Mouse (Mus musculus) limb, embryonic 14.5 days (tissue): ENCODE data around the gene Rab3a. TPM values are rescaled to one million over a fixed set of nuclear protein-coding genes. Genes with fewer than 3 reads are reported as not detected.

Experiments used
- ATAC-seq: fragments of 200-750 bp; cut with Nextera tagmentation; 2 replicates; pipeline ENCODE4 v1.8.0; 2017; ENCODE audit warnings: low read depth, moderate number of reproducible peaks, moderate TSS enrichment; ENCODE audit not compliant: low FRiP score
- DNase-seq: peaks from one replicate; pipeline ENCODE4 v3.0.0-alpha.2; 2015; ENCODE audit warnings: low spot score
- H3K27ac ChIP-seq: fragments of 300-500 bp; sonication (generic); replicated peaks from 2 replicates; pipeline ENCODE4 v1.5.1; 2014; ENCODE audit warnings: low read depth, mild to moderate bottlenecking, low read length, moderate library complexity, mixed read lengths
- H3K27me3 ChIP-seq: fragments of 300-500 bp; sonication (generic); 2 replicates; pipeline ENCODE4 v1.6.1; 2014; ENCODE audit warnings: low read length, mixed read lengths; ENCODE audit not compliant: control insufficient read depth, insufficient read depth
- H3K36me3 ChIP-seq: fragments of 300-500 bp; sonication (generic); 2 replicates; pipeline ENCODE4 v1.6.1; 2014; ENCODE audit warnings: mild to moderate bottlenecking, low read length, moderate library complexity, mixed read lengths; ENCODE audit not compliant: control insufficient read depth, insufficient read depth
- H3K4me1 ChIP-seq: fragments of 300-500 bp; sonication (generic); 2 replicates; pipeline ENCODE4 v1.6.1; 2014; ENCODE audit warnings: antibody characterized with exemption, low read length, mixed read lengths; ENCODE audit not compliant: control insufficient read depth, insufficient read depth
- H3K4me2 ChIP-seq: fragments of 300-500 bp; sonication (generic); replicated peaks from 2 replicates; pipeline ENCODE4 v1.6.1; 2014; ENCODE audit warnings: low read depth, mild to moderate bottlenecking, low read length, moderate library complexity; ENCODE audit not compliant: severe bottlenecking
- H3K4me3 ChIP-seq: fragments of 300-500 bp; sonication (generic); replicated peaks from 2 replicates; pipeline ENCODE4 v1.5.1; 2014; ENCODE audit warnings: low read length
- H3K9ac ChIP-seq: fragments of 300-500 bp; sonication (generic); 2 replicates; pipeline ENCODE4 v1.6.1; 2014; ENCODE audit warnings: mild to moderate bottlenecking, low read depth, low read length, moderate library complexity; ENCODE audit not compliant: severe bottlenecking
- H3K9me3 ChIP-seq: fragments of 300-500 bp; sonication (generic); 2 replicates; pipeline ENCODE4 v1.6.1; 2016; ENCODE audit warnings: low read length; ENCODE audit not compliant: control insufficient read depth
- POLR2A ChIP-seq: fragments of 200-500 bp; IDR thresholded peaks from 2 replicates; pipeline ENCODE4 v1.8.0; 2012; ENCODE audit warnings: inconsistent platforms, mild to moderate bottlenecking, moderate library complexity, borderline replicate concordance; ENCODE audit not compliant: insufficient read depth, insufficient read length; ENCODE audit errors: extremely low read depth
- WGBS: fragments of 180-500 bp; shearing (Covaris S2); extraction: QIAGEN DNeasy Blood & Tissue Kit; methylation state at CpG from one replicate; pipeline ENCODE4 v1.1.7; 2014; 5-methylcytosine and 5-hydroxymethylcytosine counted together
- polyA plus RNA-seq, 2 experiments: library from polyadenylated mRNA; depleted of rRNA in 1 of 2; stranded (reverse) in 1 of 2; unstranded in 1 of 2; fragments of >200 nt; fragmentation: Nextera tagmentation in 1 of 2; extraction: Ambion mirVana in 1 of 2; gene quantifications; 2 replicates each; pipeline versions ENCODE4 v1.2.1 to v1.2.3; 2012 to 2014

The Rab3a gene
- polyA plus RNA-seq, 2 experiments = 20.1 to 27.2 TPM

- peak; percentile 97 for ATAC-seq
- Histone ChIP-seq H3K9me3 (no peaks in the 10 kb centered on the region), H3K27me3 (no peaks in the 10 kb centered on the region), H3K27ac (0 out of 2 replicates have a peak within 1 kb of the TSS, but pooled peaks have one; percentile 33), H3K36me3 (peaks cover 23% of the 10 kb centered on the region), H3K4me2 (peak within 1 kb of the TSS; percentile 98), H3K4me3 (peak within 1 kb of the TSS; percentile 71), H3K4me1 (peaks cover 11% of the 10 kb centered on the region), H3K9ac (peak within 1 kb of the TSS; percentile 72)
- no peak for TF ChIP-seq POLR2A
- DNase-seq = peak; percentile 97
- WGBS = under 1% methylated on average over 54 of the region's 55 CpGs
Measured at GRCm38 (mm10) chr8:70760775-70761406, 6.4 kb downstream of the Rab3a start, which contains the start of gene Mpv17l2. Mpv17l2 (minus strand) TSS chr8:70760946.

GRCm38 (mm10) chr8:70762118-70762517 is 7.6 kb downstream of the Rab3a start:
- TF ChIP-seq POLR2A = no peak
- Histone ChIP-seq H3K27me3 (no peaks in the 10 kb centered on the region), H3K9me3 (no peaks in the 10 kb centered on the region), H3K4me3 (no peak overlapping the region), H3K27ac (no peak overlapping the region), H3K4me2 (no peak overlapping the region), H3K9ac (no peak overlapping the region), H3K4me1 (peaks cover 22% of the 10 kb centered on the region), H3K36me3 (peaks cover 12% of the 10 kb centered on the region)
- ATAC-seq = no peak
- DNase-seq = no peak
- whole genome bisulfite sequencing = 79% methylated on average over 1 of the region's 1 CpGs

GRCm38 (mm10) chr8:70763354-70763753 is 8.9 kb downstream of the Rab3a start:
- ATAC-seq = no peak
- Histone ChIP-seq H3K36me3 (peaks cover 3% of the 10 kb centered on the region; the same call in 1 of the 2 replicates), H3K9ac (no peak overlapping the region), H3K27ac (no peak overlapping the region), H3K4me2 (no peak overlapping the region), H3K4me3 (no peak overlapping the region), H3K27me3 (no peaks in the 10 kb centered on the region), H3K4me1 (peaks cover 22% of the 10 kb centered on the region), H3K9me3 (no peaks in the 10 kb centered on the region)
- no peak for TF ChIP-seq POLR2A
- no peak for DNase-seq
- WGBS = 6% methylated on average over 3 of the region's 3 CpGs

GRCm38 (mm10) chr8:70764026-70764425 is 9.5 kb downstream of the Rab3a start:
- no peak for TF ChIP-seq POLR2A
- no peak overlapping the region for H3K4me3 ChIP-seq
- WGBS = 85% methylated on average over 8 of the region's 8 CpGs
- H3K9me3 ChIP-seq = no peaks in the 10 kb centered on the region
- DNase-seq (no peak), ATAC-seq (no peak)
- peaks cover 22% of the 10 kb centered on the region for H3K4me1 ChIP-seq
- no peak overlapping the region for H3K9ac ChIP-seq
- peaks cover 10% of the 10 kb centered on the region for H3K36me3 ChIP-seq
- no peak overlapping the region for H3K27ac ChIP-seq
- H3K27me3 ChIP-seq = no peaks in the 10 kb centered on the region
- no peak overlapping the region for H3K4me2 ChIP-seq

GRCm38 (mm10) chr8:70764676-70765075 is 10.2 kb downstream of the Rab3a start:
- no peaks in the 10 kb centered on the region for H3K9me3 ChIP-seq
- 92% methylated on average over 13 of the region's 13 CpGs for WGBS

More at GRCm38 (mm10) chr8:70764676-70765075, 10.2 kb downstream of the Rab3a start:
- TF ChIP-seq POLR2A = no peak
- no peak for DNase-seq
- ATAC-seq = no peak
- Histone ChIP-seq H3K4me1 (peaks cover 22% of the 10 kb centered on the region), H3K4me2 (no peak overlapping the region), H3K27ac (no peak overlapping the region), H3K36me3 (peaks cover 13% of the 10 kb centered on the region), H3K9ac (no peak overlapping the region), H3K27me3 (no peaks in the 10 kb centered on the region), H3K4me3 (no peak overlapping the region)
